Mouse (Mus musculus) erythroblast, embryonic 14.5 days (primary cell): Measurements from ENCODE around the gene Dimt1.

ENCODE experiments used
- GATA1 ChIP-seq: IDR thresholded peaks from 2 replicates; pipeline ENCODE4 v1.6.1; 2012; ENCODE audit warnings: low read length, inconsistent platforms, mixed read lengths
- TAL1 ChIP-seq: IDR thresholded peaks from 3 replicates; pipeline ENCODE4 v1.6.1; 2012; ENCODE audit warnings: low read length, inconsistent platforms, mixed read lengths

- TF ChIP-seq GATA1 (no peak), TAL1 (no peak)
Measured at GRCm38 (mm10) chr13:106904637-106905036, 42.3 kb upstream of the Dimt1 start.
